Mouse (Mus musculus) urinary bladder, postnatal 10 days (tissue): ENCODE data around the gene Gm20388.
A peak's percentile ranks its signal among the peaks of the same experiment; 100 is the strongest.

Experiments
- DNase-seq: peaks from one replicate; pipeline ENCODE4 v3.0.0; 2022; ENCODE audit warnings: low spot score

The Gm20388 gene

DNA sequence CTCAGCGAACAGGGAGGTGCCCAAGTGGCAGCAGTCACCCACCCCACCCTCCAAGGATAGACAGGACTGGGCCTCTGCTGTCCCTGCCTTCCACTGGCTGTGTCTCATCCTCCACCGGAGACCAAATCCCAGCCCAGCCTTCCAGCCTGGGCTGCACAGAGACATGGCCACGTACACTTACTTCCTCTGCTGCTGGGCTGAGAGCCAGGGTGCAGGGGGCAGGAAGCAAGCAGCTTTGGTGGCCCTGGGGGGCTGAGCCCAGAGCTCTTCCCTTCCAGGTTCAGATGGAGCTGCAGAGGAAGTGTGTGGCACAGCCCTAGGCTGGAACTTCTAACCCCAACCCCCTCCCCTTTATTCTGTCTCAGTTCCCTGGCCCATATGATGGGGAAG, 2420.5 kb downstream of the Gm20388 start:
- DNase-seq: no peak

DNA sequence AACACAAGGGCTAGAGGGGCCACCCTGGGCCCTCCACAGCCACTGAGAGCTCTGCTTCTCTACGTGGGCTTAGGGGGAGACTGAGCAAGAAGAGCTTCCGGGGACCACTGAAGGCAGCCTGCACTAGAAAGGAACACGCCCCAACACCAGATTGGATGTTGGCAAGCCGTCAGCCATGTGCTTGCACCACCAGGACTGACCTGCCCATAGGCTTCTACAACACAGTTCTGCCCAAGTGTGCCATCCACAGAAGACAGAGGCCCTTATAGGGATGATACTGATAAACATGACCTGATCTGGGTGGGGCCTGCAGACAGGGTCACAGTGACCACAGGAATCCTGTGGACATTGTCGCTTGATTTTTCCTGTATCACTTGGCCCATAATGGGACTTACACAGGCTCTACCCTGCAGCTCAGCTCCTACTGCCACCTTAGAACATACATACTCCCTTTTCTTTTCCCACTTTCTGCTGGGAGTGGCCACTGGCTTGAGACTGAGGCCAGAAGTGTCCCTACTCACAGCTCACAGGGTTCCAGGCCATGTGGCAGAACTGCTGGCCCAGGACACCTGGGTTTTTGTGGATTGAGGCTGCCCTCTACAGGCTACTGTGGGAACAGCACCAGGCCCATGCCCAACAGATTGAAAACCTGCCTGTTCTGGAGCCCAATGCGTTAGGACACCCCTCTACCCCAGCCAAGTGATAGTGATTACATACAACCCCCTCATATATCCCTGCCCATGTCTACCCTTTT, 2422.3 kb downstream of the Gm20388 start:
- DNase-seq: peak; percentile 41

DNA sequence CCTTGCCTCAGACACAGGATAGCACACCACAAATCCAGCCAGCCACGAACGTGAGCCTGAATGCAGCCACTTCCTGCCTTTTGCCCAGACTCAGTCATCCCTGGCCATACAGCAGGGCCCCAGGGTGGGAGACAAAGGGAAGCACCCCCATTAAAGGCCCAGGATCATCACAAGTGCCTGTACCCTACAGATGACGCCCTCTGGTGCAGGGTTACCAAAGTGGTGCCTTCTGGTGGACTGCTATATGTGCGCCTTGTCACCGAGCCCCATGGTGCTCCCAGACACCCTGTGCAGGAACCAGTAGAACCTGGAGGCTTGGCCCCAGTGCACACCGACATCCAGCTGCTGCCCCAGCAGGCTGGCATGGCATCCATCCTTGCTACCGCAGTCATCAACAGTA, 2422.9 kb downstream of the Gm20388 start:
- no peak for DNase-seq

DNA sequence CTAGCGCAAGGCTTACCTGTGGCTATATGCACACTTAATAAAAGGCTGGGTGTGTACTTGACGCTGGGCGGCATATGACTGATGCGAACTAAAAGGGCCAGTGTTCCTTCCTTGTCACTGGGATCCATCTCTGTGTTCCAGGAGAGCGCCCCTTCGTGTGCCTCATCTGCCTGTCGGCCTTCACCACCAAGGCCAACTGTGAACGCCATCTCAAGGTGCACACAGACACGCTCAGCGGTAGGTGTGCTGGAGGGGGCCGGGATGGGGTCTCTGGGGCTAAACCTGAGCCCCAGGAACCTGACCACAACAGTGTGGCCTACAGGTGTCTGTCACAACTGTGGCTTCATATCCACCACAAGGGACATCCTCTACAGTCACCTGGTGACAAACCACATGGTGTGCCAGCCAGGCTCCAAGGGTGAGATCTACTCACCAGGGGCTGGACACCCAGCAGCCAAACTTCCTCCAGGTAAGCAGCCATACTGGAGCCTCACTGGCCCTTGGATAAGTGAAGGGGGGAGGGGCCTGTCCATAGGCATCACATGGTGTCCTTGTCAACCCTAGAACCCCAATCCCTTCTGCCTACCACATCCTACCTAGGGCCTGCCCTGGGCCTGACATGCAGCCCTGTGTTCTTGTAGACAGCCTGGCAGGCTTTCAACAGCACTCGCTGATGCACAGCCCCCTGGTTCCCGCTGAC, 2424.3 kb downstream of the Gm20388 start:
- DNase-seq: no peak

DNA sequence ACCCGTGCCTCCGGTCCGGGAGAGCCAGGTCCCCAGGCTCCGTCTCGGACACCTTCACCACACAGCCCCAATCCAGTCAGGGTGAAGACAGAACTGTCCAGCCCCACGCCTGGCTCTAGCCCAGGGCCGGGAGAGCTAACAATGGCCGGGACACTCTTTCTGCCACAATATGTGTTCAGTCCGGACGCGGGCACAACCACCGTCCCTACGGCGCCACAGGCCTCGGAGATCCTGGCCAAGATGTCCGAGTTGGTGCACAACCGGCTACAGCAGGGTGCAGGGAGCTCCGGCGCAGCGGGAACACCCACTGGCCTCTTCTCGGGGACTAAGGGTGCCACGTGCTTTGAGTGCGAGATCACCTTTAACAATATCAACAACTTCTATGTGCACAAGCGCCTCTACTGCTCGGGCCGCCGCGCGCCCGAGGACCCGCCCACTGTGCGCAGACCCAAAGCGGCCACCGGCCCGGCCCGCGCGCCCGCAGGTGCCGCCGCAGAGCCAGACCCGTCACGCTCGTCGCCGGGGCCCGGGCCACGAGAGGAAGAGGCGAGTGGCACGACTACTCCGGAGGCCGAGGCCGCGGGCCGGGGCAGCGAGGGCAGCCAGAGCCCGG, 2425.1 kb downstream of the Gm20388 start:
- DNase-seq: no peak

DNA sequence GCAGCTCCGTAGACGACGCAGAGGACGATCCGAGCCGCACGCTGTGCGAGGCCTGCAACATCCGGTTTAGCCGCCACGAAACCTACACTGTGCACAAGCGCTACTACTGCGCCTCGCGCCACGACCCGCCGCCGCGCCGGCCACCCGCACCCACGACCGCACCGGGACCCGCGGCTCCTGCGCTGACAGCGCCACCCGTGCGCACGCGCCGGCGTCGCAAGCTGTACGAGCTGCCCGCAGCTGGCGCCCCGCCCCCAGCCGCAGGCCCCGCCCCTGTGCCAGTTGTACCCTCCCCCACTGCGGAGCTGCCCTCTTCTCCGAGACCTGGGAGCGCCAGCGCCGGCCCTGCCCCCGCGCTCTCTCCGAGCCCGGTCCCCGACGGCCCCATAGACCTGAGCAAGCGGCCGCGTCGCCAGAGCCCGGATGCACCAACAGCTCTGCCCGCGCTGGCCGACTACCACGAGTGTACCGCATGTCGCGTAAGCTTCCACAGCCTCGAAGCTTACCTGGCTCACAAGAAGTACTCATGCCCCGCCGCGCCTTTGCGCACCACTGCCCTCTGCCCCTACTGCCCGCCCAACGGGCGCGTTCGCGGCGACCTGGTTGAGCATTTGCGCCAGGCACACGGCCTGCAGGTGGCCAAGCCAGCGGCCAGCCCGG, 2425.7 kb downstream of the Gm20388 start:
- DNase-seq: no peak

DNA sequence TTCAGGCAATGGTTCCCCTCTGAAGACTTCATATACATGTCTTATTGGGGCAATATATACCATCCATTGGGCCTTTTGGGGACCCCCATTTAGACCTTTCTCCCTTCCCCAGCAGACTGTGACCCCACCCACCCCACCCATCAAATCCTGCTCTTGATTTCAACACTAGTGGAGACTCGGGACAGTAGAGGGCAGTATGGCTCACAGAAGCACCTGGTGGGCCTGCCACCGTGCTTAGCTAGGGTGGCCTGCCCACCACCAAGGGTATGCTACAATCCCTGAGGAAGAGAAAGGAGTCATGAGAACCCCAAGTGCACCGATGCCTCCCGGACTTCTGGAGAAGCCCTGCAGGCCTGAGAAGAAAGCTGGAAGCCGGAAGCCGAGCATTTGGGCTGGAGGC, 2428.2 kb downstream of the Gm20388 start:
- DNase-seq: no peak

DNA sequence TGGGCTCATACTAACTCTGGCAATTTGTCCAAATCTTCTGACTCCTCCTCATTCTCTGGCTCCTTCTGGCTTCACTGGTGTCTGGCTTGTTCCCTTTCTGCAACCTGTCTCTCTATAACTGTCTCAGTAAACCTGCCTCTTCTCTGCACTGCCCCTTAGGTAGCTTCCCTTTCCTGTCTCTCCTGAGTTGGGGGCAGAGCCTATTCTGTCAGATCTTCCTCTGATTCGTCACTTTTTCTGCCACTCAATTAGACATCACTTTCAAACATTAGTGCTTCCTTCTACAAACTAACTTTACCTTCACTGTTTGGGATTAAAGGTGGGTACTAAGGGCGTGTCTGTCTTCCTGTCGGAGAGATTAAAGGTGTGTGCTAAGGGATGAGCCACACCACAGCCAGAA, 2430.1 kb downstream of the Gm20388 start:
- DNase-seq: no peak

DNA sequence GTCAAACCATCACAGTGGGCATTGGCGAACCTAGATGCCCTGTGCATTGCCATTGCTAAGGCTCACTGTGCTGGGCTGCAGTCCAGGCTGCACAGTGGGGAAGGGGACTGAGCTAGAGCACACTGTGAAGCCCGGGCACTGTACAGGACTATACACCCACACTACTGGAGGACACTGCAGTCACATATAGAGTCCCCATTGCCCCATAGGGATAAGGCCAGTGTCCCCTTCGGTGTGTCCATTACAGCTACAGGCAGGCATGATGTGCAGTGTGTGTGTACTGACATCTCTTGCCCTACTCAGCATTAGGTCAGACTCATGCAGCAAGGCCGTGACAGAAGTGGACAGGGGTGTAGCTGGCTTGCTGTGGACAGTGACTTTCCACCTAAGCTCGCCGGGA, 2431.1 kb downstream of the Gm20388 start:
- DNase-seq: no peak

DNA sequence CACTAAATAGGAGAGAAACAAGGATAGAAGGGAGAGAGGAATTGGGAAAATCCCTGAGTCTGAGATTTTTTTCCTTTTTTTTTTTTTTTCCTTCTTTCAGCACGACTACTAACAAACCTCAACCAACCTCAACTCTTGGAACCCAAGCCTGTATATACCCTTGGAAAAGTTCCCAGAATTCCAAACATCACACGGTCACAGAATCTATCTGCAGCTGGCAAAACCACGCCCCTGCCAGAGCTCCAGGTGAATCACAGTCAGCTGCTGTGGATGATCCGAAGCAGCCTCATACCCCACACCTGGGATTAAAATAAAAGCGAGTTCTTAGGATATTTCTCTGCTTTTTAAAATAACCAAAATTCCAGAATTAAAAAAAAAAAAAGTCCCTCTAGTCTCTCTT, 2431.7 kb downstream of the Gm20388 start:
- DNase-seq: no peak

DNA sequence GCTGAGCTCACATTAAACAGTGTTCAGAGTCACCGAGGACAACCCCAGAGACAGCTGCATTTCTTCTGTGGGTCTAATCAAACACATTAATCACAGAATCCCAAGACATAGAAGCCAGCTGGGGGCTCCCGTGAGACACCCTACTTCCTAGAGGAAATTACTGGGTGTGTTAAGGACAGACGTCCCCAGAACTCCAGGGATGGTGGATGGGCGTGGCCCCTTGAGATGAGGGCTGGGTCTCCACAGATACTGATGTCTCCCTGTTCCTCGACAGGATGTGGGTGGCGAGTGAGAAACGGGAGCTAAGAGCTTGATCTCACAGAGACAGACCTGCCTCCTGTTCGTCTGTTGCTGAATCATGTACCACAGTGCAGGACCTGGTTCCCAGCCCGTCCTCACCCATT, 2432.2 kb downstream of the Gm20388 start:
- DNase-seq: no peak

DNA sequence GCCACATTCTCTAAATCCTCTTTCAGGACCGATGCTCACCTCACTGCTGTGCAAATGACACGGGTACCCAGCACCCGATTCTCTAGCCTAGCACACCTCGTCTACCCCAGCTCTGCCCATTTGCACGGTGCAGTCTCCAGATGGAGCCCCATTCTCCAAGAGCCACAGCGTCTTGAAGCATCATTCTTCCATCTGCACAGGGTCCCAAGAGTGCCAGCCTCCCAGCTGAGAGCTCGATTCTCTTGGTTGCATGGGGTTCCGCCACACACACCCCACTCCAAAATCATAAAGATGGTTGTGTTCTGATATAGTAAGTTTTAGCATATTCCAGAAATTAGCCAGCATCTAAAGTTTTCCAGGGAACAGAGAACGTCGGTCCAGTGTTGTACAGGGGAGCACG, 2432.7 kb downstream of the Gm20388 start:
- no peak for DNase-seq

DNA sequence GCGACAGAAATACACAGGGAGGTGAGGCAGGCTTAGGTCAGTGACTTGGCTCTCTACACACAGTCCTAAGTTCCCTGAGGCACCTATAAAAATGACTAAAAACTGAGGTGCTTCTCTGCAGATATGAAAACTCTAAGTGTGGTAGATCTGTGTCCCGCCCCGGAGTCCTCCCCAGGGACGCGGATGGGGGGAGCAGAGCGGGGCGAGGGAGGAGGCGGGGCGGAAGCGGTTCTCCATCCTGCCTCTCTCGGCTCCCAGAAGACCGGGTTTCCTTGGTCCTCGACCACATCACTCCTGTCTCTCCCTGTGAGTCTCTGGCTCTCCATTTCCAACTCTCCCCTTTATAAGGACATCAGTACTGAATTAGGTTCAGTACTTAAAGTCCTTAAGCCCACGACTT, 2433.1 kb downstream of the Gm20388 start:
- no peak for DNase-seq

DNA sequence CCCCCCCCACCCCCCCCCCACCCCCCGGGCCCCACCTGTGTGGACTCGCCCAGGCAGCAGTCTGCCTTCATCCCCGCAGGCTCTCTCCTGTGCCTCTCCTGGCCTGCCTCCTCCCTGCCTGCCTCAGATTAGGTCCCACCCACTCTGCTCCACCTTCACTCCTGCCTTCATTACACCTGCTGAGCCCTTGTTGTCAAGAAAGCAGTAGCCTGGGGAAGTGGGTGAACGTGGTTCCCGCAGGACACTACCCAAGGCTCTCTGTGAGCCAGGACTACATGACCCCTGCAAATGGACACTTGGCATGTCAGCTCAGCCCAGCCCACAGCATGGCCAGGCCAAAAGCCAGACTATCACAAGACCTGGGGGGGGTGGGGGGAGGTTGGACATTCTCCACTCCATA, 2433.6 kb downstream of the Gm20388 start:
- DNase-seq: no peak

DNA sequence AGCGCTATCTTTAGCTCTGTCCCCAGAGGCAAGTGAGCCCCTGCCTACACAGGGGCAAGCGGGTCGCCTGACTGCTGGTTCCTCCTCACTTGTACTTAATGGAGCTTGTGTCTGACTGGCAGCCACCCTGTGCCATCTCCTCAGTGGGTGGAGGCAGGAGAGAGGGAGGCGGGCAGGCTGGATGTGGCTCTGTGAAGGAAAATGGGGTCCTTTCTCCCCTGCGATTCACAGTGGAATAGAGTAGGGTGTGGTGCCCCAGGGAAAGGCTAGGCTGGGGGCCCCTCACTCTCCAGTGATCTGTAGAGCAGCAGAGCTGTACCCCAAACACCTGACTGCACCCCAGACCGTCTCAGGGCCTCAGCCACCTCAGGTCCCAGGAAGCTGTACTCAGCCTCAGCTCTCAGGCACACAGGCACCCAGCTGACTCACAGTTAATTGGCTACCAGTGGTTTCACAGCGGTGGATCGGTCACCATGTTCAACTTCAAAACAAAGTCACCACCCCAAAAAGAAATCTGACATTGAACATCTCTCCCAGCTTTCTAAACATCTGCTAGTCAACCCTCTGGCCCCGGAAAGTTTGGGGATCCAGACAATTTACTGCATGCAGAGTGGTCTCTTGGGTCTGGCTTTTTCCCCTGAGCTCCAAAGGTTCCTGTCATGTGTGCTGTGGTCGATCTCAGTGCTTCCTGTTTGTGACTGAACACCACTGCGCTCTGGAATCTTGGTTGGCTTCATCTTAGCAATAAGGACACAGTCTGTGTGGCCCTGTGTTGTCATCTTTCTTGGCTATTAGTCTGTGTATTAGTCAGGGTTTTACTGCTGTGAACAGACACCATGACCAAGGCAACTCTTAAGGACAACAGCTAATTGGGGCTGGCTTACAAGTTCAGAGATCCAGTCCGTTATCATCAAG, 2434.8 kb downstream of the Gm20388 start:
- no peak for DNase-seq

DNA sequence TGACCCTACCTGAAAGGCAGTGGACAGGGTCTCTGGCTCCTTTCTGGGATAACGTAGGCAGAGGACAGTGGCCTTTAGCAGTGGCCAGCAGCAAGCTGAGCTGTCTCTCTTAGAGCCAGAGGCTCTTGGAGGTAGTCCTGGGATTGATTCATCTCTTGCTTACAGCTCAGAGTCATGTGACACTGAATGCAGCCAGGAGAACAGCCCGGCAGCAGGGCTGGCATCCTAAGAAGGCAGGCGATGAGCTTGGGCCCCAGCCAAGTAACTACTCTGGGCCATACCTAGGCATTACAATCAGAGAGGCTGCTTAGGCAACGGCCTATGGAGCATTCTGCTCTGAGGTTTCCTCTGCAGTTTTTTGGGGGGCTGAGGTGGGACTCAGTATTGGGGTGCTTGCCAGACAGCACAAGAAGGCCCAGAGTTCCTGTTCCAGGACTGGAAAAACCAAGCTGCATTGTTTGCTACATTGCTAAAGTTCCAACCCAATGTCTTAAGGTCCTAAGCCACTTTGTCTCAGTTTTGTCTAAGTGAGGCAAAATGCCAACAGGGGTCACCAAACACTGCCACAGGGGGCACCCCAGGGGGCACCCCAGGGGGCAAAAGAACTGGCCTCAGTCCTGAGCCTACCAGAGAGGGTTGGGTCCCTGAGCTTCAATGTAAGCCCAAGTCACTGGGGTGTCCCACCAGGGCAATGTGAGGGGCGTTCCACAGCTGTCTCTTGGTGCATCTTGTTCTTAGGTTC, 2437.3 kb downstream of the Gm20388 start:
- no peak for DNase-seq

DNA sequence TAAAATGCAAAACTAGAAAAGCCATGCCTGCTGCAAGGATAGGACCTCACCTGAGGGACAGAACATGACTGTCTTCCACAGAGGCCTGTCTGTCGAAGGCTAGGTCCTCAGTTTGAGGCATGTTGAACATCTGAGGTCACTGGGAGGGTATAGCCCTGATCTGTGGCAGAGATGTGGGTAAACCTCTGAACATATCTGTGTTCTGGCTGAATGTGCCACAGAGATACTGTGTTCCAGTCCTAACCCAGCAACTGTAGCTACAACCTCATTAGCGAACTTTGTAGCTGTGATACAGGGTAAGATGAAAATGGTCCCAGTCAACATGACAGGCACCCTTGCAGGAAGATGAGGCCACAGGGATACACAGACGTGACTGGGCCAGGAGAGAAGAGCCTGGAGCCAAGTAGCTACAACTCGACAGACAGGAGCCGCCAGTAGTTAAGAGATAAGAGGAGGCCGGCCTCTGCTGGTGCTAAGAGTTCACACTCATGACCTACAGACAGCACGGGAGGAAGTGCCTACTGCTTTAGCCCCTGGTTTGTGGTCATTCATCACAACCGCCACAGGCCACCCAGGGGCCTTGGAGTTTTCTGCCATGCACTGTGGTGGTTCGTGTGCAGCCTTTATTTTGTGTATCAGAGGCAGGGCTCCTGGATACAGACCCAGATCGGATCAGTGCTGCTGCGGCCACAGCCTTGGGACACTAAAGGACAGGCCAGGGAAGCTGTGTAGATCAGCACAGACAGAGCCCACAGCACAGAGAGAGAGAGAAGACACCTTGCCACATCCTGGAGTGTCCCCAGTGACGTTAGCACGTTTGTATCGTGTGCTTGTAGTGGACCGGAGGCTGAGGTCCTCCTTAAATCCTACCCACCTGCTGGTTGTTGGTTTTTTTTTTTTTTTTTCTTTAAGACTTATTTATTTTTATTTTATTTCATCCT, 2439.0 kb downstream of the Gm20388 start:
- no peak for DNase-seq

DNA sequence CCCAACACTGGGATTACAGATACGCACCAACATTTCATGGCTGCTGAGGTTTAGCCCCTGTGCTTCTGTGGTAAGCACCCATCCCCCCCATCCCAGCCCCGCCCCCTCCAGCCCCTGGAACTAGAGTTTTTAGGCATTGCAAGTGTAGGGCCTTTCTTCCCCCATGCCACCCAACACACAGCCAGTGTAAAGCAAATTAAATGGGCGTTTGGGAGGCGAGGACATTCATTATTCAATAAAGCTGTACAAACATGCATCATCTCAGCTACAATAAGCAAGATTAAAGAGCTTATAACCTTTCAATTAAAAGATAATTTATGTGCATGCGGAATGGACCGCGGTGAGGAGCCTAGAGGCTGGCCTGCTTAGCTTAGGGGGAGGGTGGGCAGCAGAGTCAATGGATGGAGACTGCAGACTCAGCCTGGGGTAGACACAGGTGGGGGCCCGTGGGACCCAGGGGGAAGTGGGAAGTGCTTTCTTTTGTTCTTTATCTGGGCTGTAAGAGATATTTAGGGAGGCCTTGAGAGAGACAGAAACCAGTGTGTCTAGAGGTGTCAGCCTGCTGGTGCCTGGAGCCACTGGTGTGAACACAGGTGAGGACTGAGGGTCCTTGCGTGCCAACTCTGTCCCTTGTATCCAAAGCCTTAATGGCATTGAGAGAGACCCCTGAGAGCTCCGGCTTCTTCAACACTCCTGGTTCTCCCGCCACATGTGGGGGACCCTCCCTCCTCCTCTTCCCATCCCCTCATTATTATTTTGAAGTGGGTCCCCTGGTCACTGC, 2439.9 kb downstream of the Gm20388 start:
- no peak for DNase-seq

DNA sequence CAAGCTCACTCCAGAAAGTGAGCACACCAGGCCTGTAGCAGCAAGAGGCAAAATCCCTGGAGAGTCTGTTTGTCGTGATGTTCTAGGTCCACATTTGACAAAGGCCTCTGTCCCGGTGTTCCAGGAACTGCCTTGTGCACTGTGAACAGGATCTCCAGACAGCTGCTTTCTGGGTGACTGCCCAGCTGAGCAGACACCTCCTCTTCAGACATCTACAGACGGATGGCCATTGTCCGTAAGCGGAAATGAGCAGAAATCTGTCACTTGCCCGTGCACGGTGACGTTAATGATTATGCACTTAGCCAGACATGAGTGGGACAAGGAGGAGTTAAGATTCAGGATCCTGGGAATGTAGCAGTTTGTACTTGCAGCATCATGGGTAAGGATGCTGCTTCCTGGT, 2443.5 kb downstream of the Gm20388 start:
- DNase-seq: no peak
